Mouse (Mus musculus): ENCODE data around the gene Evi2b. TPM values are rescaled to one million over a fixed set of nuclear protein-coding genes. Genes with fewer than 3 reads are reported as not detected.

The Evi2b gene
- total RNA-seq, 2 experiments from 2014 or later = 12.8 to 63.3 TPM

- no peak for ATAC-seq (replicated peaks; ENCODE audit: low FRiP score, poor library complexity, severe bottlenecking)
These were observed 3.0 kb upstream of the Evi2b start for GRCm38 (mm10) chr11:79526549-79526948.

GRCm38 (mm10) chr11:79524310-79524575, 681 bp upstream of the Evi2b start:
- ATAC-seq (replicated peaks; ENCODE audit: low FRiP score, poor library complexity, severe bottlenecking) = no peak

DNA sequence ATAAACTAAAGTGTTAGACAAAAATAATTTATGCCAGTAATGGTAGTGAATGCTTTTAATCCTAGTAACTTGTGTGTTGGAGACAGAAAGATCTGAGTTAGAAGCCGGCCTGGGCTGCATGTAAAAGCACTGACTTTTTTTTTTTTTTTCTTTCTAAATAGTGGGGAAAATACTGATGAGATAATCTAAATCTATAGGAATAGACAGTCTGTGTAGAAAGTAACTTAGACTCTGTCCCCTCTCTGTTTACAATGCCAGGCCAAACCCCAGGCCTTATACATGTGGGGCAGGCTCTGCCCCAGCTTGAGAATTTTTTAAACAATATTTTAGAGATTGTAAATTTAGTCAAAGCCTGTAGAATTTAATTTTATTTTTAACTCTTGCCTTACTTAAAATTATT, 618 bp downstream of the Evi2b start:
- no peak for ATAC-seq (replicated peaks; ENCODE audit: low FRiP score, poor library complexity, severe bottlenecking)

DNA sequence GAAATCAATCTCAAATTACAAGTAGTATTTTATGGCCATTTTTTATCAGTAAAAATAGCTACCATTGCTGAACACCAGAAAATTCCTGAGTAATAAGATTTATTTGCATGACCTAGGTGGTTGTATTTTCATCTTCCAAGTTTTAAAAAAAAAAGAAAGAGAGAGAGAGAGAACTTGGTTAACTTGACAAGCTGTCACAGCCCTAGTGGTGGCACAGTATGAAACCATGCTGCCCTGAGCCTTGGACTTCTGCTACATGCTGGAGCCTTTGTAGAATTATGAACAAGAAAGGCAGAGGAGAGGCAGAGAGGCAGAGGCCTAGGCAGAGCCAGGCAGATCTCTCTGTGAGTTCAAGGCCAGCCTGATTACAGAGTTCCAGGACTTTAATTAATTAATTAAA, 1.6 kb downstream of the Evi2b start:
- ATAC-seq (replicated peaks; ENCODE audit: low FRiP score, poor library complexity, severe bottlenecking) = no peak

- no peak for ATAC-seq (replicated peaks; ENCODE audit: low FRiP score, poor library complexity, severe bottlenecking)
These were observed 2.8 kb downstream of the Evi2b start for GRCm38 (mm10) chr11:79520772-79521171.

DNA sequence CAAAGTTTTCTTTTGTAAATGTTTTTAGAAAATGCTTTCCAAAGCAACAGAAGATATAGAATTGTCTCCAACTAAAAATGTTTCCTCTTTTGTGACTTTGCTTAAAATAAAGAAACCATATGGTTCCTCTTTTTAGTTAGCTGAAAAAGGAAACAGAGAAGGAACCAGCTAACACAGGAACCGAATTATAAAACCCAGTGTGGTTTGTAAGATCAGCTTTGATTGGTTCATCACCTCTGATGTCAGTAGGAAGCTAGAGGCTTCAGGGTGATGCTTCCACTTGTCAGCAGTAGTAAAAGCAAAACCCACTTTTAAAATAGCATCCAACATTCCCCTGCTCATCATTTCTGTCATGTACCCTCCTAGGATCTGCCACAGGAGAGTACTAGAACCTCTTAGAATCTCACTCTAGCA, 3.7 kb downstream of the Evi2b start:
- no peak for ATAC-seq (replicated peaks; ENCODE audit: low FRiP score, poor library complexity, severe bottlenecking)

DNA sequence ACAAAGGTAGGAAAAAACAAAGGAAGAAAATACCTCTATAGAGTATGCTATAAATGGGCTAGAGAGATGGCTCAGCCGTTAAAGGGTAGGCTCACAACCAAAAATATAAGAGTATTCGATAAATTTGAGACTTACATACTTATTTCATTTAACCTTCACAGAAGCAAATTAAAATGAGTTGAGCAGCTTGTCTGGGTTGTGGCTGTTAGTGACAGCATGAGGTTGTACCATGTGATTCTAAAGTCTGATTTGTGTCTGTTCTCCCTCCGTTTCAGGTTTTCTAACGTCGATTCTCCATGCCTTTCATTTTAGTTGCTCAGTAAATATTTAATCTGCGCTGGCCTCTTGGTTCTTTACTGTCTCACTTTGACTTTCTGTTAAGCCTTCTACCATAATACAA, 4.3 kb downstream of the Evi2b start:
- ATAC-seq (replicated peaks; ENCODE audit: low FRiP score, poor library complexity, severe bottlenecking) = no peak

GRCm38 (mm10) chr11:79515798-79516197, 7.8 kb downstream of the Evi2b start:
- ATAC-seq (replicated peaks; ENCODE audit: low FRiP score, poor library complexity, severe bottlenecking) = no peak

DNA sequence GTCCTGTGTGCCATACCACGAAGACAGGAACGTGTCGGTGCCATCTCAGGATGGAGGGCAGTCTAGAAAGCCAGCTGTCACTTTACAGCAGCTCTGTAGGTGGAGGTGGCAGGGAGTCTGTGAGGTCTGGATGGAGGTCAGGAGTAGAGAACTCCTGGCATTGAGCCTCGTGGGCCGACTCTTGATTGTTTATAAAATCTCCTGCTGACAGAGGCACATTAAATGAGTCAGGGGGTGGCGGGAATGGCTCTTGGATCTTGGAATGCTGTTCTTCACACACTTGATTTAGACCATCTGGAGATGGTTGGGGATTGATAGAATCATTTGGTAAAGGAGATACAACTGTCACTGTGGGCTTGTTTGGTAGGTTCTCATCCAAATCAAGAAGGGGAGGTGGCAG, 8.2 kb downstream of the Evi2b start:
- no peak for ATAC-seq (replicated peaks; ENCODE audit: low FRiP score, poor library complexity, severe bottlenecking)

GRCm38 (mm10) chr11:79511970-79512369, 11.6 kb downstream of the Evi2b start:
- ATAC-seq (replicated peaks; ENCODE audit: low FRiP score, poor library complexity, severe bottlenecking) = no peak

GRCm38 (mm10) chr11:79504506-79504905, 19.1 kb downstream of the Evi2b start:
- ATAC-seq (replicated peaks; ENCODE audit: low FRiP score, poor library complexity, severe bottlenecking) = no peak

DNA sequence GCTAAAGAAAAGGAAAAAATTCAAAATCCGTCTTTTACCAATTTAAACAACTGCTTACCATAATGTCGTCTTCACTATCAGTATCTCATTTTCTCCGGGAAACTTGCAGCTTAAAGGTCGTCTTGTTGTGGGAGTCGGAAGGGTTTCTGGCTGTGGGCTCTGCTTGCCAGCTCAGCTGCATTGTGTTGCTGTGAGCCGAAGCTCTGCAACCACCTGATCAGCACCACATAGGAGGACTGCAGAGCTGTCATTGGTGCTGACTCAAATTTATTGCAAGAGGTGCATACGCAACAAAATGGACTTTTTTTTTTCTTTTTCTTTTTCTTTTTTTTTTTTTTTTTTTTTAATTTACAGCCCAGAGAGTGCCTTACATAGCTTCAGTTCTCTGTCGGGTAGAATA, 19.7 kb downstream of the Evi2b start, which contains the start of gene Omg:
Gene Omg, minus strand, starts transcription at position 240 of the 400 bp plus-strand sequence.
- ATAC-seq (replicated peaks; ENCODE audit: low FRiP score, poor library complexity, severe bottlenecking) = no peak

GRCm38 (mm10) chr11:79502917-79503316, 20.6 kb downstream of the Evi2b start:
- ATAC-seq (replicated peaks; ENCODE audit: low FRiP score, poor library complexity, severe bottlenecking) = no peak

DNA sequence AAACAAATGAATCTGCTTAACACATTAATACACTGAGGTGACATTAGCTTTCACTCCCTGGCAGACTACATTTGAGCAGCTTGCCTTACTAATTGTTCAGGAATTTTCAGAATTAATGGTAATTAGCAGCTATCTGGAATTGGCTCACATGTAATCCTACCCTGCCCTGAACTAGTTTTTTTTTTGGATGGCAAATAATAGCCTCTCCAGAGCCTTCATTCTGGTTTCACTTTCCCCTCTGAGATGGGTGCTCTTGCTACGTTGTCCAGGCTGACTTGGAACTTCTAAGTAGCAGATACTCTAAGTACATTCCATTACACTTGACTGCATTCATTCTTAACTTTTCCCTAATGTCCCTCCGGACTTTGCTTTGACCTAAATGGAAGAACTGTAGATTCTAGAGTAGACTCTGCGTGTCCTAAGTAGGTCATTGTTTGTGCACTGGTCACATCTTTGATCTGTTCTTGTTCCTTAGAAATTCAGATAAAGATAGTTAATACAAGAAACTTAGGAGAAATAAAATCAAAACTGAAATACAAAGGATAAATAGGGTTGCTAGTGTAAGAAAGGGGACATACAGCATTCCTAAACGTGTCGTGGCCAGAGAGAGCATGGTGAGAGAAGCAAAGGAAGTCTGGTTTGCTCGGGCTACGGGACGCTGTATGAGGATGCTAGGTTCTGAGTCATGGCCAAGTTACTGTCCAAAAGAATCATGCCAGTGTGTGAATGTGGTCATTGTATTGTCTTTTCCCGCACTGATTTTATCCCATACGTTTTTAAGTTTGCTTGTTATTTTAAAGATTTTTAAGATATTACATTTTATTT, 28.4 kb downstream of the Evi2b start:
- no peak for ATAC-seq (replicated peaks; ENCODE audit: low FRiP score, poor library complexity, severe bottlenecking)

DNA sequence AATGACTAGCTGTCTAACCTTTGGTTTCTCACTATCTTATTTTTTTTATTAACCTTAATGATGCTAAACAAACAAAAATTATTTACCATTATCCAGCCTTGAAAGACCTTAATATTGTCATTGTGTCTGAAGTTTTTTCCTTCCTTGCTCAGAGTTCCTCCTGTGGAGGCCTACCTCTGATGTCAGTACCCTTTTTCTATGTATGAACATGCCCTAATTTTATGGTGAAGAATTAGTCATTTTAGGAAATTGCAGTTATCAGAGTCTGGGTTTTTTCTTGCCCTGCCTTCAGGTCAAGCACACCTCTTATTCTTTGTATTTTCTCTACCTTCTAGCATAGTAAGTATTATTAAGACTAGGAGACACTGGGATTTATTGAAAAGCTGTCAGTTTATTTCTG, 38.8 kb downstream of the Evi2b start:
- no peak for ATAC-seq (replicated peaks; ENCODE audit: low FRiP score, poor library complexity, severe bottlenecking)

DNA sequence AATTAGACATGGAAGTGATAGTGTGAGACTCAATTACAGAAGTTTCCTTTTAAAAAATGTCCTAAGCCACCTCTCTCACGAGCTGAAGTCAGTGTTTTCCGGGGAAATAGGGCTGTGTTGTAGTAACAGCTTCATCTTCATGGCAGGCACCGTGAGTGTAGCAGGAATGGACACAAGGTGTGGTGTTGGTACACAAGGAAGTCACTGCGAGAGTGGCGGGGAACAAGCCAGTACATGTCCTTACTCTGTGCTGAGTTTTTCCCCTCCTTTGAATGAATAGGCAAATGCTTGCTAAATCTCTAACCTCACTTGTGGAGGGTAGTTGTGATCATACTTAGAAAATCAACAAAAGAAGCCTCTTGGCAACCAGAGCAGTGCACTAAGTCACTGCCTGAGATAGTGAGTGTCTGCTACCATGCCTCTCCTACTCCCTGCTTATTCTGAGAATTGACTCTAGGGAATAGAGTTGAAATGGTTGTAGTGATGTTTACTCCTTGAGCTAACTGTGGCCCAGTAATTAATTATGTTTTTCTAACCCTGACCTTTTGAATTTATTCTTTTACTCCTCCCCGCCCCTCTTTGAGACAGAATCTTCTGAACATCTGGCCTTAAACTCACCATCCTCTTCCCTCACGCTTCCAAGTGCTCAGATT, 39.6 kb downstream of the Evi2b start:
- no peak for ATAC-seq (replicated peaks; ENCODE audit: low FRiP score, poor library complexity, severe bottlenecking)

- no peak for ATAC-seq (replicated peaks; ENCODE audit: low FRiP score, poor library complexity, severe bottlenecking)
These were observed 40.2 kb downstream of the Evi2b start for GRCm38 (mm10) chr11:79483392-79483791.

DNA sequence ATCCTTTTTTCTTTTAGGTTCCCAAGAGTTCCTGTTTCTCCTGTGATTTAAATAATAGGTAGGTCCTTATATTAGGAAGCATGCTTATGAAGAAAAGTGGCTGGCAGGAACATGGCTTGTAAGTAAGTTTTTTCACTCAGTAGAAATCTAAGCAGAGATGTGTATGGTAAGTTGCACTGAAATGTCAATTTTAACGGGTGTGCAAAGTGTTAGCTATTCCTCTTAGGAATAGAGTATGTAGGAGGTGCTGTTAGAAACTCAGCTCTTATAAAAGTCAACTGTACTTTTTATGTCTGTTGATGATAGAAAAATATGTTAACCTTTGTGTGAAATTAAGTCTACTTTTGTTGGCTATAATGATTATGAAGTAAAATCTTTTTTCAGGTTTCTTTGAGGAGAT, 55.5 kb downstream of the Evi2b start:
- ATAC-seq (replicated peaks; ENCODE audit: low FRiP score, poor library complexity, severe bottlenecking) = no peak
